Mouse (Mus musculus) gonadal fat pad, adult 2 months (tissue): ENCODE measurements around the gene Ccdc153. TPM values are rescaled to one million over a fixed set of nuclear protein-coding genes. Genes with fewer than 3 reads are reported as not detected.
A peak's percentile ranks its signal among the peaks of the same experiment; 100 is the strongest.

Experiments
- DNase-seq: peaks from one replicate; pipeline ENCODE4 v3.0.0-alpha.2; 2012; ENCODE audit warnings: low read depth
- polyA plus RNA-seq: library from polyadenylated mRNA; depleted of rRNA; stranded (reverse); fragments of >200 nt; gene quantifications from 2 replicates; pipeline ENCODE4 v1.2.3, GENCODE M21; 2012

The Ccdc153 gene
- polyA plus RNA-seq, 1 experiment = 6.9 TPM

GRCm38 (mm10) chr9:44239447-44239846 lies 1.0 kb upstream of the Ccdc153 start:
- DNase-seq = no peak

GRCm38 (mm10) chr9:44240911-44241310 lies 435 bp downstream of the Ccdc153 start:
- no peak for DNase-seq

- DNase-seq = no peak
These were observed 942 bp downstream of the Ccdc153 start for GRCm38 (mm10) chr9:44241418-44241817.

GRCm38 (mm10) chr9:44243621-44244020 lies 3.1 kb downstream of the Ccdc153 start:
- no peak for DNase-seq

GRCm38 (mm10) chr9:44247907-44248306 lies 7.4 kb downstream of the Ccdc153 start:
- DNase-seq = no peak

- DNase-seq = no peak
These were observed 9.0 kb downstream of the Ccdc153 start for GRCm38 (mm10) chr9:44249181-44250146.

GRCm38 (mm10) chr9:44250445-44250844 lies 10.0 kb downstream of the Ccdc153 start:
- DNase-seq = no peak

GRCm38 (mm10) chr9:44251314-44251713 lies 10.8 kb downstream of the Ccdc153 start, which contains the start of gene Pdzd3:
Gene Pdzd3 (minus strand): TSS chr9:44251471.
- DNase-seq = no peak

GRCm38 (mm10) chr9:44253441-44253840 lies 13.0 kb downstream of the Ccdc153 start:
- no peak for DNase-seq

- no peak for DNase-seq
These were observed 14.1 kb downstream of the Ccdc153 start for GRCm38 (mm10) chr9:44254508-44255135.

- DNase-seq = no peak
These were observed 14.7 kb downstream of the Ccdc153 start for GRCm38 (mm10) chr9:44255136-44255521.

GRCm38 (mm10) chr9:44256213-44256612 lies 15.7 kb downstream of the Ccdc153 start:
- no peak for DNase-seq

- DNase-seq = no peak
These were observed 18.5 kb downstream of the Ccdc153 start for GRCm38 (mm10) chr9:44259014-44259413.

GRCm38 (mm10) chr9:44261388-44261787 lies 20.9 kb downstream of the Ccdc153 start:
- DNase-seq = no peak

- no peak for DNase-seq
These were observed 26.2 kb downstream of the Ccdc153 start for GRCm38 (mm10) chr9:44266478-44267226.

- no peak for DNase-seq
These were observed 27.0 kb downstream of the Ccdc153 start for GRCm38 (mm10) chr9:44267319-44268026.

- DNase-seq = no peak
These were observed 27.5 kb downstream of the Ccdc153 start for GRCm38 (mm10) chr9:44268027-44268360.

GRCm38 (mm10) chr9:44268432-44268831 lies 28.0 kb downstream of the Ccdc153 start, which contains the start of gene Nlrx1:
Gene Nlrx1 (minus strand): TSS chr9:44268599.
- peak; percentile 66 for DNase-seq

- DNase-seq = no peak
These were observed 28.6 kb downstream of the Ccdc153 start for GRCm38 (mm10) chr9:44269077-44269476.

GRCm38 (mm10) chr9:44269973-44270372 lies 29.5 kb downstream of the Ccdc153 start:
- no peak for DNase-seq

GRCm38 (mm10) chr9:44283183-44283582 lies 42.7 kb downstream of the Ccdc153 start:
- DNase-seq = no peak
